Mouse (Mus musculus) limb, embryonic 10.5 days (tissue): ENCODE results near the gene S1pr4. TPM values are rescaled to one million over a fixed set of nuclear protein-coding genes. Genes with fewer than 3 reads are reported as not detected.

Experiments
- DNase-seq: peaks from one replicate; pipeline ENCODE4 v3.0.0-alpha.2; 2017; ENCODE audit warnings: low spot score
- H3K27ac ChIP-seq: fragments of 300-500 bp; sonication (generic); 2 replicates; pipeline ENCODE4 v1.5.1; 2016; ENCODE audit warnings: mild to moderate bottlenecking
- H3K27me3 ChIP-seq: fragments of 300-500 bp; sonication (generic); 2 replicates; pipeline ENCODE4 v1.6.1; 2016; ENCODE audit warnings: low read depth, mild to moderate bottlenecking; ENCODE audit not compliant: poor library complexity, severe bottlenecking
- H3K36me3 ChIP-seq: fragments of 300-500 bp; sonication (generic); 2 replicates; pipeline ENCODE4 v1.6.1; 2016; ENCODE audit warnings: mild to moderate bottlenecking, moderate library complexity
- H3K4me1 ChIP-seq: fragments of 300-500 bp; sonication (generic); 2 replicates; pipeline ENCODE4 v1.6.1; 2016
- H3K4me3 ChIP-seq: fragments of 300-500 bp; sonication (generic); 2 replicates; pipeline ENCODE4 v1.5.1; 2016; ENCODE audit warnings: mild to moderate bottlenecking, moderate library complexity
- H3K9me3 ChIP-seq: fragments of 300-500 bp; sonication (generic); replicated peaks from 2 replicates; pipeline ENCODE4 v1.6.1; 2016; ENCODE audit warnings: mild to moderate bottlenecking
- WGBS: fragments of 180-500 bp; shearing (Covaris S2); methylation state at CpG from one replicate; pipeline ENCODE4 v1.1.7; 2016; 5-methylcytosine and 5-hydroxymethylcytosine counted together
- polyA plus RNA-seq: library from polyadenylated mRNA; unstranded; fragments of >200 nt; fragmentation: Nextera tagmentation; extraction: Ambion mirVana; gene quantifications from 2 replicates; pipeline ENCODE4 v1.2.1, GENCODE M21; 2016

Gene S1pr4
- polyA plus RNA-seq, 1 experiment from 2014 or later, result 0.34 TPM

GRCm38 (mm10) chr10:81464405-81465264 lies 35.3 kb downstream of the S1pr4 start:
- peaks cover 98% of the 10 kb centered on the region for H3K27me3 ChIP-seq
- peaks cover 37% of the 10 kb centered on the region for H3K4me1 ChIP-seq
- peak overlapping the region; percentile 49 for H3K4me3 ChIP-seq
- H3K36me3 ChIP-seq, result no peaks in the 10 kb centered on the region
- H3K9me3 ChIP-seq, result no peaks in the 10 kb centered on the region
- peak; percentile 85 for DNase-seq
- peak overlapping the region; percentile 56; the same call in 1 of the 2 replicates for H3K27ac ChIP-seq
- 3% methylated on average over 33 of the region's 33 CpGs for WGBS

- H3K27ac ChIP-seq, result no peak overlapping the region
- H3K4me1 ChIP-seq, result peaks cover 37% of the 10 kb centered on the region
- no peaks in the 10 kb centered on the region for H3K9me3 ChIP-seq
- no peaks in the 10 kb centered on the region for H3K36me3 ChIP-seq
- peaks cover 100% of the 10 kb centered on the region for H3K27me3 ChIP-seq
- 74% methylated on average over 4 of the region's 4 CpGs for WGBS
- peak overlapping the region; percentile 49; the same call in 1 of the 2 replicates for H3K4me3 ChIP-seq
- DNase-seq, result peak; percentile 31
These were observed 36.4 kb downstream of the S1pr4 start for GRCm38 (mm10) chr10:81463531-81463930.

GRCm38 (mm10) chr10:81462917-81463316 lies 37.0 kb downstream of the S1pr4 start:
- H3K4me1 ChIP-seq, result peaks cover 37% of the 10 kb centered on the region
- DNase-seq, result peak; percentile 28
- no peak overlapping the region for H3K27ac ChIP-seq
- H3K9me3 ChIP-seq, result no peaks in the 10 kb centered on the region
- H3K4me3 ChIP-seq, result no peak overlapping the region
- WGBS, result 73% methylated on average over 7 of the region's 7 CpGs
- H3K36me3 ChIP-seq, result no peaks in the 10 kb centered on the region
- H3K27me3 ChIP-seq, result peaks cover 100% of the 10 kb centered on the region

- Histone ChIP-seq H3K9me3 (no peaks in the 10 kb centered on the region), H3K4me1 (peaks cover 37% of the 10 kb centered on the region), H3K4me3 (no peak overlapping the region), H3K36me3 (no peaks in the 10 kb centered on the region), H3K27ac (no peak overlapping the region), H3K27me3 (peaks cover 100% of the 10 kb centered on the region)
- no peak for DNase-seq
- WGBS, result 32% methylated on average over 7 of the region's 7 CpGs
These were observed 37.5 kb downstream of the S1pr4 start for GRCm38 (mm10) chr10:81462415-81462804.

- WGBS, result 6% methylated on average over 16 of the region's 16 CpGs
- H3K4me3 ChIP-seq, result no peak overlapping the region
- peak; percentile 29 for DNase-seq
- peaks cover 33% of the 10 kb centered on the region for H3K4me1 ChIP-seq
- no peaks in the 10 kb centered on the region for H3K9me3 ChIP-seq
- peaks cover 100% of the 10 kb centered on the region for H3K27me3 ChIP-seq
- H3K36me3 ChIP-seq, result no peaks in the 10 kb centered on the region
- no peak overlapping the region for H3K27ac ChIP-seq
These were observed 38.1 kb downstream of the S1pr4 start for GRCm38 (mm10) chr10:81461673-81462414.

- Histone ChIP-seq H3K27ac (no peak overlapping the region), H3K4me3 (no peak overlapping the region), H3K27me3 (peaks cover 100% of the 10 kb centered on the region), H3K9me3 (no peaks in the 10 kb centered on the region), H3K36me3 (no peaks in the 10 kb centered on the region), H3K4me1 (peaks cover 33% of the 10 kb centered on the region)
- DNase-seq, result no peak
- WGBS, result 37% methylated on average over 11 of the region's 11 CpGs
These were observed 39.0 kb downstream of the S1pr4 start for GRCm38 (mm10) chr10:81460951-81461350.

- Histone ChIP-seq H3K36me3 (no peaks in the 10 kb centered on the region), H3K27ac (no peak overlapping the region), H3K9me3 (no peaks in the 10 kb centered on the region), H3K4me1 (peaks cover 33% of the 10 kb centered on the region), H3K27me3 (peaks cover 100% of the 10 kb centered on the region), H3K4me3 (no peak overlapping the region)
- DNase-seq, result peak; percentile 31
- WGBS, result 27% methylated on average over 20 of the region's 20 CpGs
These were observed 39.5 kb downstream of the S1pr4 start for GRCm38 (mm10) chr10:81460471-81460870.

- Histone ChIP-seq H3K9me3 (no peaks in the 10 kb centered on the region), H3K27me3 (peaks cover 100% of the 10 kb centered on the region), H3K4me3 (no peak overlapping the region), H3K27ac (no peak overlapping the region), H3K4me1 (peaks cover 23% of the 10 kb centered on the region), H3K36me3 (no peaks in the 10 kb centered on the region)
- peak; percentile 26 for DNase-seq
- WGBS, result 75% methylated on average over 21 of the region's 21 CpGs
These were observed 40.5 kb downstream of the S1pr4 start for GRCm38 (mm10) chr10:81459399-81459798.

GRCm38 (mm10) chr10:81458267-81458666 lies 41.7 kb downstream of the S1pr4 start:
- no peak overlapping the region for H3K27ac ChIP-seq
- no peaks in the 10 kb centered on the region for H3K9me3 ChIP-seq
- peak; percentile 22 for DNase-seq
- 87% methylated on average over 6 of the region's 6 CpGs for WGBS
- H3K36me3 ChIP-seq, result no peaks in the 10 kb centered on the region
- peaks cover 15% of the 10 kb centered on the region; the same call in 1 of the 2 replicates for H3K4me1 ChIP-seq
- H3K27me3 ChIP-seq, result peaks cover 100% of the 10 kb centered on the region
- H3K4me3 ChIP-seq, result no peak overlapping the region

GRCm38 (mm10) chr10:81457624-81458023 lies 42.3 kb downstream of the S1pr4 start:
- H3K9me3 ChIP-seq, result no peaks in the 10 kb centered on the region
- H3K27ac ChIP-seq, result no peak overlapping the region
- H3K36me3 ChIP-seq, result no peaks in the 10 kb centered on the region
- peaks cover 16% of the 10 kb centered on the region for H3K4me1 ChIP-seq
- peak; percentile 22 for DNase-seq
- no peak overlapping the region for H3K4me3 ChIP-seq
- peaks cover 100% of the 10 kb centered on the region for H3K27me3 ChIP-seq
- WGBS, result 81% methylated on average over 8 of the region's 8 CpGs

- H3K36me3 ChIP-seq, result no peaks in the 10 kb centered on the region
- peaks cover 100% of the 10 kb centered on the region for H3K27me3 ChIP-seq
- 46% methylated on average over 12 of the region's 12 CpGs for WGBS
- H3K9me3 ChIP-seq, result no peaks in the 10 kb centered on the region
- H3K4me1 ChIP-seq, result peaks cover 17% of the 10 kb centered on the region
- no peak overlapping the region for H3K27ac ChIP-seq
- no peak overlapping the region for H3K4me3 ChIP-seq
- peak; percentile 22 for DNase-seq
These were observed 42.9 kb downstream of the S1pr4 start for GRCm38 (mm10) chr10:81456983-81457563.

- Histone ChIP-seq H3K9me3 (no peaks in the 10 kb centered on the region), H3K4me3 (no peak within 1 kb of the TSS), H3K27ac (no peak within 1 kb of the TSS), H3K27me3 (peaks cover 100% of the 10 kb centered on the region), H3K4me1 (peaks cover 11% of the 10 kb centered on the region), H3K36me3 (no peaks in the 10 kb centered on the region)
- peak; percentile 28 for DNase-seq
- 64% methylated on average over 28 of the region's 28 CpGs for WGBS
These were observed 44.6 kb downstream of the S1pr4 start, which contains the start of gene Nfic for GRCm38 (mm10) chr10:81455181-81455895. Gene Nfic, minus strand, starts transcription at chr10:81455635.
